Mouse (Mus musculus): ENCODE measurements around the gene 9430038I01Rik. TPM values are rescaled to one million over a fixed set of nuclear protein-coding genes. Genes with fewer than 3 reads are reported as not detected.

9430038I01Rik gene
- polyA plus RNA-seq, 1 experiment from 2014 or later: 16.8 TPM

- no peaks in the 10 kb centered on the region for H3K36me3 ChIP-seq
- no peak for ATAC-seq (ENCODE audit: low FRiP score)
- H3K9me3 ChIP-seq (replicated peaks): no peaks in the 10 kb centered on the region
- WGBS: 79% methylated on average over 7 of the region's 7 CpGs
- no peaks in the 10 kb centered on the region for H3K4me1 ChIP-seq
- no peaks in the 10 kb centered on the region for H3K27me3 ChIP-seq
- no peak overlapping the region for H3K9ac ChIP-seq
- no peak overlapping the region for H3K27ac ChIP-seq
- H3K4me3 ChIP-seq: no peak overlapping the region
- H3K4me2 ChIP-seq (replicated peaks): no peak overlapping the region
Observed at GRCm38 (mm10) chr7:137346860-137347259, 63.7 kb downstream of the 9430038I01Rik start.

GRCm38 (mm10) chr7:137346068-137346467 lies 64.5 kb downstream of the 9430038I01Rik start:
- Histone ChIP-seq H3K4me3 (no peak overlapping the region), H3K9ac (no peak overlapping the region), H3K4me2 (replicated peaks) (no peak overlapping the region), H3K36me3 (no peaks in the 10 kb centered on the region), H3K4me1 (no peaks in the 10 kb centered on the region), H3K27me3 (no peaks in the 10 kb centered on the region), H3K9me3 (replicated peaks) (no peaks in the 10 kb centered on the region), H3K27ac (no peak overlapping the region)
- ATAC-seq (ENCODE audit: low FRiP score): no peak
- WGBS: 73% methylated on average over 10 of the region's 10 CpGs

GRCm38 (mm10) chr7:137333951-137334350 lies 76.6 kb downstream of the 9430038I01Rik start:
- Histone ChIP-seq H3K9ac (no peak overlapping the region), H3K36me3 (no peaks in the 10 kb centered on the region), H3K9me3 (replicated peaks) (no peaks in the 10 kb centered on the region), H3K4me1 (no peaks in the 10 kb centered on the region), H3K27ac (no peak overlapping the region), H3K4me3 (no peak overlapping the region), H3K4me2 (replicated peaks) (no peak overlapping the region), H3K27me3 (peaks cover 8% of the 10 kb centered on the region; the same call in 1 of the 2 replicates)
- 83% methylated on average over 2 of the region's 2 CpGs for WGBS
- no peak for ATAC-seq (ENCODE audit: low FRiP score)

Other genes with a start within 250 kb of the 9430038I01Rik start
- gene Ebf3, start 96.3 kb downstream of the 9430038I01Rik start, polyA plus RNA-seq (2016; fragmentation: Nextera tagmentation; extraction: Ambion mirVana): 23.0 and 23.4 TPM in 2 replicates
- gene Glrx3, start 26.9 kb upstream of the 9430038I01Rik start, polyA plus RNA-seq (2016; fragmentation: Nextera tagmentation; extraction: Ambion mirVana): 262 and 266 TPM in 2 replicates

Measured in hindbrain, embryonic 12.5 days (tissue).